Mouse (Mus musculus) mature B cell (primary cell): ENCODE results near the gene Mt2.

Experiments used
- in situ Hi-C: fragments of 300-500 bp; cut with MboI; formaldehyde crosslinking; loops from 2 replicates; pipeline ENCODE4 v1.14.3; 2019

Gene Mt2

GRCm38 (mm10) chr8:94199202-94199869 is 26.9 kb downstream of the Mt2 start:
- in situ Hi-C loops: no loop called here

GRCm38 (mm10) chr8:94204043-94204442 is 31.6 kb downstream of the Mt2 start:
- in situ Hi-C loops: no loop called here

- in situ Hi-C loops: no loop called here
Observed at GRCm38 (mm10) chr8:94205736-94206135, 33.3 kb downstream of the Mt2 start.

- in situ Hi-C loops: no loop called here
Observed at GRCm38 (mm10) chr8:94206256-94206655, 33.8 kb downstream of the Mt2 start.

DNA sequence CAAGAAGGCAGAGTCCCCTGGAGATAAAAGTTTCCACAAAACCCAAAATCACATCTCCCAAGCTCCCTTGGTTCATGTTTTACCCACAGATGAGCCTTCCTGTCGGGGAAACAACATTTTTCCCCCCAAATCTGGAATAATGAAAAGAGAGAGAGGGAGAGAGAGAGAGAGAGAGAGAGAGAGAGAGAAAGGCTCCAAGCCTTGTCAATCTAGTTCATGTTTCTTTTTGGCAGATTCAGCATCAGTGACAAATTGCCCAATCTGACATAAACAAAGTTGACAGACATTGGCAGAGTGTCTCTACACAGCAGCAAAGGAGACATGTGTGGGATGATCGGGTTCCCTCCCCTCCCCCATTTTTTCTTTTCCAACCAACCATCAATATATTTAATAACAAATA is 35.0 kb downstream of the Mt2 start:
- in situ Hi-C loops: no loop called here

- in situ Hi-C loops: no loop called here
Observed at GRCm38 (mm10) chr8:94209639-94210038, 37.2 kb downstream of the Mt2 start.

DNA sequence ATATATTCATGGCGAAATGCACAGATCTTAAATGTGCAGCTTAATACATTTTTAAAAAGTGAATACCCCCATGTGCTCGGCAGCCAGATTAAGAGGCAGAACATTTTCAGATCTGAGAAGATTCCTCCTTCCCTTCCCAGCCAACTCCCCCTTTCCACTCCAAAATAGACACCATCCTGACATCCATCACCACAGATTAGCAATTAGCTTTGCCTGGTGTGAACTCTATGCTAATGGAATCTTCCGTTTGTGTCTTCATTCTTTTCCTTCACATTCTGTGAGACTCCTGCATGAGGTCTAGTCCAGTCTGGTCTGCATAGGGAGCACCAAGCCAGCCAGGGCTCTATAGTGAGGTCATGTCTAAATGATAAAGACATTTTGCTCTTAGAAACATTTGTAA is 37.8 kb downstream of the Mt2 start:
- in situ Hi-C loops: no loop called here

DNA sequence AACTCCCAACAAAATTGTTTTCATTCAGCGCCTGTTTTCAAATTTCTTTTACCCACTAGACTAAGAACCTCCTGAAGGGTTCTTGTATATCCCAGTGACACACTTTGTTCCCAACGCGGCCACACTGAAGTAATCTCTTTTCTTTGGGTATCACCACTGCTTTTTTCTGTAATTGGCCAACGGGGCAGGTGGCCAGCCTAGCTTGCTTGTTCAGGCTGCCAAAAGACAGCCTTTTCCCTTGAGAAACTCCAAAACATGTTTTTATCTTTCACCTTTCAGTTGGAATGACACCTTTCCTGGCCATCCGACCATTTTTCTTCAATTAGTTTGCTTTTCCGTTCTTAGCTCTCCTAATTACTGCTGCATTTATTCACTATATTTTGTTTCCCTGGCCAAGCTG is 41.4 kb downstream of the Mt2 start:
- in situ Hi-C loops: no loop called here

GRCm38 (mm10) chr8:94214252-94215173 is 42.0 kb downstream of the Mt2 start, which contains the start of gene Nup93:
Gene Nup93, plus strand, starts transcription at chr8:94214564.
- in situ Hi-C loops: no loop called here
